Mouse (Mus musculus) T-helper 2 cell (primary cell): ENCODE data around the gene Pink1.

Source experiments
- in situ Hi-C: fragments of 300-600 bp; cut with MboI, MseI; formaldehyde crosslinking; loops from one replicate; pipeline ENCODE4 v1.15.1; 2025; ENCODE audit warnings: high pct_unique_total_duplicates

The Pink1 gene

DNA sequence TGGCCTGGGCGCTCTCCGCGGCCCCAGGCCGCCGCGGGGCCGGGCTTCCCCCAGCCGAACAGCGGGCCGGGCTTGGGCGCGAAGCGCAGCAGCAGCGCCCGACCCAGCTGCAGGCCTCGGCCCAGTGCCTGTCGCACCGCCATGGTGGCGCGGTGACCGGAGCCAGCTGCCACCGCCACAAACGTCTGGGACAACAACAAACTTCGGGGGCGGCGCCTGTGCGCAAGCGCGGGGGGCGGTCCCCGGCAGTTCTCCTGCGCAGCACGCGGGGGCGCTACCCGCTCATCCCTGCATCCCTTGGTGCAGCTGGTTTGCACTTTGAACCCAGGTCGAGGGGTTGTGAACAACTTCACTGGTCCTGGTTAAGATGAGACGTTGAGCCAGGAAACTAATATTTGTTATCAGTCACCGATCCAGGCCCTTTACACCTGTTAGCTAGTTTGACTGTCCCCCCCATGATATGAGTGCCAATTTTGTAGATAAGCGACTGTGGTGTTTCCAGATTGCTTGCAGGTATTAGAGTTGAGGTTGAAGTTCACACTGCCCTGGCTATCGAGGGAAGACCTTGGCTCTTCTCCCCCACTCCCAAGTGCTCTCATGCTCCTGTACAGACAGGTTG is at the start of gene Pink1:
Pink1 (minus strand) TSS at position 231 of the 619 bp plus-strand sequence.
- in situ Hi-C loops: no loop called here

DNA sequence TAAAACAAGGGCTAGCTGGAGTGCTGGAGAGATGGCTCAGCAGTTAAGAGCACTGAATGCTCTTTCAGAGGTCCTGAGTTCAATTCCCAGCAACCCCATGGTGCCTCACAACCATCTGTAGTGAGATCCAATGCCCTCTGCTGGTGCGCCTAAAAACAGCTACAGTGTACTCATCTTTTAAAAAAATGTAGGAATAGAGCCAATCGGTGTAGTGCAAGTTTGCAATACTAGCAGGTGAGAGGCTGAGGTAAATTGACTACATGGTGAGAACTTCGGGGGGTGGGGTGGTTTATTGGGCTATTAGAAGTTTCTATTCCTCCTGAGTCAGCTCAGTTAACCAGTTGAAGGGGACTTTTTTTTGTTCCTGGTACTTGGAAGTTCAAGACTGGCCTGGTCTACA is 49.0 kb upstream of the Pink1 start:
- in situ Hi-C loops: no loop called here

DNA sequence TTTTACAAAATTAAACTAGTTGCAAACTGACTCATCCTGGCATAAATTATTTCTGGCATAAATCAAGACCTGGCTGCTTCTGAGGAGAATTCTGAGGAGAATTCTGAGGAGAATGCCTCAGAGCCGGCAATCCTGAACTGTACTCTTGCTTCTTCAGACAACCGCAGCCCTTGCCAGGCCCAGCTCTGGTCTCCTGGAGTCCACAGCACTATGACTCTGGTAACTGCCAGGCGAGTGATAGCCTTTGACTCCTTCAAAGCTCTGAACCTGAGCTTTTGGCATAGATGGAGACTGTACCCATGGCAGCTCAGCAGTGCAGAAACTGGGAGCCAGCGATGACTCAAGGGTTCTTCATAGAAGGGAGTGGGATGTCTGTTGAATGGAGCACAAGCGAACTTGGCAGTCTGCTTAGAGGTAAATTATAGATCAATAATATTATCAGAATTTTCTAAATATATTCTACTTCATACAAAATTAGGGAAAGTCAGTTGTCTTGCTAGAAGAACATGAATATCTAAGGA is 44.9 kb upstream of the Pink1 start:
- in situ Hi-C loops: loop anchor here (5.0 kb wide), 1 partner anchor 51 kb away; no protein-coding TSS in a partner anchor

DNA sequence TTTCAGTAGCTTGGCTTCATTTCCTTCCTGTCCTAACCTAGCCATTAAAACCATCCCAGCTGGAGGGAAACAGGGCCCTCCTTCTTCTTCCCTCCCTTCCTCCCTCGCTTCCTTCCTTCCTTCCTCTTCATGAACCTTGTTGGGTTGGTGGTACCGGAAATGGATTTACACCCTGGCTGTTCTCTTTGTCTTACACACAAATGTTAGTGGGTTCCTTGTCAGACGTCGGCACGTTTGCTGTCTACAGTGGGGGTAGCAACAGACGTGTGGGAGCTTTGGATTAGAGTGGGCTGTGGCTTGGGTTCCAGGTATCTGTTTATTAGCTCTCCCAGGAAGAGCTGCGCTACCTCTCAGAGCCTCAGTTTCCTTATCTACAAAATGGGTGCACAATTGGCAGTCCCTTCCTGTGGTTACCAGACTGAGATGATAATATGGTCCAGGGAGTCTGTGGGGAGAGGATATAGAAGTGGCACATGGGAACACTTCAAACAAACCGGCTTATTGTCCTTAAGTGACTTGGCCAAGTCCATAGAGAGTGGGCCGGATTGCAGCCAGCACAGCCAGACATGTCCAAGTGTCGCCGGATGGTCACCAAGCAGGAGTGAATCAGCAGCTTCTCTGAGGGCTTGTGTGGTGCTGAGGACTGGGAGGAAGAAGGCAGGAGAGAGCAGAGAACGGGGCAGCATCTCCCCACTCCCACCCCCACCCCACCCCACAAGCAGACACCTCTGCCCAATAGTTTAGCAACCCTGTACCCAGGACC is 42.6 kb upstream of the Pink1 start:
- in situ Hi-C loops: no loop called here

DNA sequence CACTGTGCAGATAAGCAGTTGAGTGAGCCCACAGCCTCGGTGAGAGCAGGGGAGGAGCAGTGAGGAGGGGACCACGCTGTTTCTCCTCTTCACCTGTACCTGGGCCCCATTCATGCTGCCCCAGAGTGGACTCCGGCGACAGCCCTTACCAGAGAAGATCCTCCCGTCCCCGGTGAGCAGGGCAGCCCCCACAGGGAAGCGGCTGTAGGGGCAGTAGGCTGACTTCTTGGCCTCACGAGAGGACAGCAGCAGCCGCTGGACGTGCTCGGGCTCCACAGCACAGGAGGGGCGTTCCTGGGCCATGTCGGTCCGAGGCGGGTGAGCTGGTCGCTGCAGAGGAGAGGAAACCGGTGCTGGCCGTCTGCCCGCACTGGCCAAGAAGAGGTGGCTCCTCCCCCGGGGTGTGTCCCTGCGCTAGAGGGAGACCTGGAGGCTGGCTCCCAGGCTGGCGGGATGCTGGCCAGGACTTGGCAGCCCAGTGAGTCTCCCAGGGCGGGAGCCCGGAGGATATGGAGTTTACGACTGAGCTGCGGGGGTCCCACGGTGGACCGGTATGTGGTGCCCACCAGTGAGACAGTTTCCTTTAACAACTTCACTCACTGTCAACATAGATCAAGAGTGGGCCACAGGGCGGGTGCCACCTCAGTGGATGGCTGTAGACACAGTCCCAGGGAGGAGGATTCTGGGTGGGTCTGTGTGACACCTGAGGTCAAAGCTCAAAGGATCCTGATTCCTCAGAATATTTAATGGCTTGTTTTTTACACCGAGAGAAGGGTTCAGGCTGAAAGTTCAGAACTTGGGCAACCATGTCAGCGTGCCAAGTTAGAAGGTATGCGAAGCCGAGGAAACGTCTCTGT is 41.8 kb upstream of the Pink1 start, which contains the start of gene Cda:
Cda (minus strand) TSS at position 352 of the 857 bp plus-strand sequence.
- in situ Hi-C loops: no loop called here

DNA sequence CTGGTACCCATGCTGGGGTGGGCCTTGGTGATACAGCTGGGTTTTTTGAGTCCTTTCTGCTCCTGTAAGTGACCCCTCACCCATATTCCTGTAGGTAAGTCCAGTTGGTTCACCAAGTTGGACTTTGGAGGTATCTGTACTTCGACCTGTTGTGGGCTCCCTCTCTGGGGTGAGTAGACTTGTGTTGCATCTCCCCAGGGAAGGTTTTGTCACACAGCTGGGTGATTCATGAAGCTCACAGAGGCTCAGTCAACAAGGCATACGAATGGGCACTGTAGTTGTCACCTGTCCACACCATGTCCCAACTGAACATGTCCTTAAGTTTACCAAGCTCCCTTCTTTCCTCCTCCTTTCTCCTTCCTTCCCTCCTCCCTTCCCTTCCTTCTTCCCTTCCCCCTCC is 40.5 kb upstream of the Pink1 start:
- in situ Hi-C loops: no loop called here

DNA sequence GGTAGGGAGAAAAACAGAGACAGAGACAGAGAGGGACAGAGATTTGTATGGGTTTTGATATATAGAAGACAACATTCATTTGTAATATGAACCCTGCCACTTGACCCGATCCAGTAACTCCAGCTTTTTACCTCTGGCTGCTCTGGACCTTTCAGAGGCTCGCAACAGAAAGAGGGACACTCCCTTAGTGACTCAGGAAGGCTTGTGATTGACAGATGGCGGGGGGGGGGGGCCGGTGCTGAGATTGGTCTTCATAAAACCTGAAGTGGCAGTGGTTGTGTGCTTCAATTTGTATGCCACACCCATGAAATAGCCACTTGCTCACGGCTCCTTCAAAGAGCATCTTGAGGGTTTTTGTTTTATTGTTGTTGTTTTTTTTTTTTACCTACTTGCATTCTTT is 37.4 kb upstream of the Pink1 start:
- in situ Hi-C loops: no loop called here

DNA sequence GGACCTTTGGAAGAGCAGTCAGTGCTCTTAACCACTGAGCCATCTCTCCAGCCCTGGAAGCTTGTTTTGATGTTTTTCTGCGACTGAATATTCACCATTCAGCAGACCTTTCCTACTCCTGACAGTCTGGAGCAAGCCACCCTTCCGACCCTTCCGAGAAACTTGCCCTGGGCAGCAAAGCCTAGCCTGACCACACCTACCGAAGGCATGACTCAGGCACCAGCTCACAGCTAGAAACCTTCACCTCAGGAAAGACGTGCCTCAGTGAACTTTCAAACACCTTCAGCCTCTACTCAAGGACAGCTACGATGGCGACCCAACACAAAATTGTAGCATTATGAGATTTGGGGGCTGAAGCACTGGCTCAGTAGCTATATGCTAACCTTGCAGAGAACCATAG is 36.8 kb upstream of the Pink1 start:
- in situ Hi-C loops: no loop called here

DNA sequence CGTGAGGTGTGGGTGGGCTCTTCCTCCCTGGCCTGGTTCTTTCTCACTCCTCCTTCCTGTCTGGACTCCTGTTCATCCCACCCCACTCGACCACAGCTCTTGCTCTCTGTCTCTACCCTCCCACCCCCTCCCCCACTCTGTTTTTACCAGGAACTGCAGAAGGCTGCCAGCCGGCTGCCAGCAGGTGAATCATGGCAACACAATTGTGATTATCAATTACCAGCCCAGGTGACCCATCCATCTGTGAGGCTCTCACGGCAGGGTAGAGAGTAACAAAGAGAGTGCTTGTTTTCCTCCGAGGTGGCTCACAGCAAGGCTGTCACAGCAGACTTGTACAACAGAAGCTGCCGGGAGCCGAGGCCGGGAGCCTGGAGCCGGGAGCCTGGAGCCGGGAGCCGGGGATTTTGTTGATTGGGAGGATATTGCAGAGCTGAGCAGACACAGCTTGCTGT is 35.3 kb upstream of the Pink1 start:
- in situ Hi-C loops: no loop called here

DNA sequence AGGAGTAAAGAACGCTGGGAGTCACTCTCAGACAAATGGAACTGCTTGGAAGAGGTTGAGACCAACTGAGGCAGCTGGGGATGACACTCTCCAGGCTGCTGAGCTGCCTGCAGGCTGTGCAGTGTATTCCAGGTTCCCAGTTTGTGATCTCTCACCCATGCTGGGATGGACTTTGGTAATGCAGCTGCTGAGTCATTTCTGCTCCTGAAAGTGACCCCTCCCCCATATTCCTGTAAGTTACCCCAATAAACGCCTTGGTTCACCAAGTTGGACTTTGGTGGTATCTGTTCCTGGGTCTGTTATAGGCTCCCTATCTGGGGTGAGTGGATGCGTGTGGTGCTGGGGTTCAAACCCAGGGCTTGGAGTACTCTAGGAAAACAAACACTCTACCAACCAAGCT is 32.1 kb upstream of the Pink1 start:
- in situ Hi-C loops: no loop called here

DNA sequence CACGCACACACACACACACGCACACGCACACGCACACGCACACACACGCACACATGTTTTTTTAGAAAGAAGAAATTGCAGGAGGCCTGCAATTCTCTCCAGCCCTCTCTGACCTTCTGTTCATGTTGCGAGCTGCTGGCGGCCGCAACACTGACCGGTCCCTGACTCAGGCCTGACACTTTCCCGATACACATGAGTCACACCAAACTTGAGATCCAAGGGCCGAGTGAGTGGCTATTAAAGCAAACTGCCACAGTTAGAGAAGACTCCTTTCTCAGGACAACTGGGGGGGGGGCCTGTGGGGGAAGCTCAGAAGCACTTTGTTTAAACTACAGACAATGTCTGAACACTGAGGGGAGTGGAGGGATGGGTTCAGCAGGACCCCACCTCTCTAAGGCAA is 30.4 kb upstream of the Pink1 start:
- in situ Hi-C loops: no loop called here

DNA sequence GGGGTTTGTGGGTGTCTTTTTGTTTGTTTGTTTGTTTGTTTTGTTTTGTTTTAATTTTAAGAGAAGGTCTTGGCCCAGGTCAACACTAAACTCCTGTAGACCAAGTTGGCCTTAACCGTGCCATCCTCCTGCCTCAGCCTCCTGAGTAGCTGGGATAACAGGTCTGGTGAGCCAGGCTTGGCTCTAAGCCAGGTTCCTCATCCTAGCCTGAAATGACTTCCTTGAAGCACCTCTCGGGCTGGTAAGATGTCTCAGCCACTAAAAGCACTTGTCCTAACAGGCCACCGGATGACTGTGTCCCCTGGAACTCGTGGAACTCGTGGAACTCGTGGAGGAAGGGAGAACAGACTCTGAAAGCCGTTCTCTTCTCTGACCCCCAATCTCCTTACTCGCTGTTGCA is 30.0 kb upstream of the Pink1 start:
- in situ Hi-C loops: no loop called here

DNA sequence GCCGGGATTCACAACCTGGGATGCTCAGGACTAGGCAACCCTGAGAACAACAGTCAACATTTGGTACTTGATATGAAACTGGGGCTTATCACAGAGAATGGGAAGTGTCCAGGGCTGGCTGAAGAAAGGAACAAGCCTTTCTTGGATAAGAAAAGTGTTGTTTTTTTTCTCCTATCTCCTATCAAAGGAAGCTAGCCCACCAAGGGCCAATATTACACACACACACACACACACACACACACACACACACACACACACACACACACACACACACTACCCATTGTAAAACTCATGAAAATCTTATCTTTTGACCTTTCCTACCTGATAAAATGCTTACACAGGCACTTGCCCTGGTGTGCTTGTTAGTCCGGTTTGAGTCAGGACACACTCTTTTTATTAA is 29.4 kb upstream of the Pink1 start:
- in situ Hi-C loops: no loop called here

DNA sequence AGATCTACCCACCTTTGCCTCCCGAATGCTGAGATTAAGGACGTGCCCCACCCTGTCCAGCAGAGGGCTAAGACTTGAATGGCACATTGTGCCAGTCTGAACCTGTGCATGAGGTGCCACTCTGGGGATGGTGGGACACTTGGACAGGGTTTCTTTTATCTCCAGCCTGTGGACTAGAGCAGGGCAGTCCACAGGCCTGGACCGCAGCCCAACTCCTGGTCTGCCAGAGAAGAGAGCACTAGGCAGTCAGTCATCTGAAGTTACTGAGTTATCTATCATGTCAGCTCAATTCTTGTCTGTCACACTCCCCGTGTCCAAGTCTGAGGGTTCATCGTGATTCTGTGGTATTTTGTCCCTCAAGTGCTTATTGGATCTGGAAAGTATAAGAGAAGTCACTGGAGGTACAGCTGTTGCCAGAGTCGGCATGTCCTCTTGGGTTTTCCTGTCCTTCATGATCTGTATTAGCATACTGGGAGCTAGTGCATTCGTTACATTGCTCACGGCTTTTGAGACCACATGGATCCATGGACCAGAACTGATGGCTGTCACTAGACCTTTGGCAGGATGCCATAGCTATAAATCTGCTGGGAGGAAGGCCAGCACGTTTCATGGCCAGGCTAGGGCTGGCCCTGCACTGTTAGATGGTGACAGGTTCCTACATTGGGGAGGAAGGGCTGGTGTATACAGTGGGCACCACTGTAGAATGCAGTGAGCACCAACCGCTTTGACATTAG is 27.5 kb upstream of the Pink1 start:
- in situ Hi-C loops: no loop called here

DNA sequence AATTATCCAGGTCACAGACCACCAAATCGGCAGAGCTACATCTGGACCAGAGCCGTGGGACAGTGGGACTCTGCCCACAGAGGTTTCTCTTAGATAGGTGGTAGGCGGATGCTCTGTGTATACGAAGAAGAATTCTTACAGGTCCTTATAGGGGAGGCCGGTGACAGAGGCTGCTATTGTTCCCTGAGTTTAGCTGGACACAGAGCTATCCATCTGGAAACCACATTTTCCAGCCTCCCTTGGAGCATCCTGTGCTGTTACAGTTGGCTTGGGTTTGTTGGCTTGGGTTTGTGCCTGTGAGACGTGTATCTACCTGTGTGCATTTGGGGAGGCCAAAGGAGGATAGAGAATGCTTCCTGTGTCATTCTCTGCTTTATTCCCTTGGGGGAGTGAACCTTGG is 26.6 kb upstream of the Pink1 start:
- in situ Hi-C loops: no loop called here

DNA sequence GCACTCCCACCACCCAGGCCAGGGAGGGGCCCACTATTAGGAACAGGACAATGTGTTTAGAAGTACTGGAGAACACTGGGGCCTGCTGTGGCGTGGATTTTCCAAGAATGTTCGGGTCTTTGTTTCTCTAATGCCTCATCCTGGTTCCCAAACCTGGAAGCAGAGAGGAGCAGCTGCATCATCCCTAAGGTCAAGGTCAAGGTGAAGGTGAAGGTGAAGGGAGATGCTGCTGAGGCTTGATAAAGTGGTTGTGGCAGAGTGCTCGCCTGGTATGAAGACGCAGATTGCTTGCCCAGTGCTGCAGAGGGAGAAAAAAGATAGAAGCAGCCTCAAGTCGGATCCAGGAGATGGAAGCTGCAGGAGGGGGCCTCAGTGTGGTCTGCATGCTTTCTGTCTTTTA is 25.7 kb upstream of the Pink1 start:
- in situ Hi-C loops: no loop called here

DNA sequence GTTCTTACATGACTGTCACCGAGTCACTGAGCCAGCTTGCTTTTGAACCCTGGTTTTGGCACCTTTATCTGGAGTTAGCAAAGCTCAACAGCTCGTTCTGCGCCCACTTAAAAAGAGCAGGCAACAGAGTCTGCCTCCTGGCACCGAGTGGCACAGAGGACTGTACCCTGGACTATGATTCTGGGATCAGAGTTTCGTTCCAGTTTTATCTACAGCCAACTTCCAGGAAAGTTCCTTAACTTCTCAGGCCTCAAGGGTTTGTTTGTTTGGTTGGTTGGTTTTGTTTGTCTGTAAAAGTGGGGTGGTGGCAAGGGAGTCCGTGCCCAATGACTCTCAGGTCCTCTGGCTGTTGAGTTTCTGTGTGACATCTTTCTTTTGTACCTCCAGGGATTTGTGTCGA is 22.6 kb upstream of the Pink1 start:
- in situ Hi-C loops: no loop called here

DNA sequence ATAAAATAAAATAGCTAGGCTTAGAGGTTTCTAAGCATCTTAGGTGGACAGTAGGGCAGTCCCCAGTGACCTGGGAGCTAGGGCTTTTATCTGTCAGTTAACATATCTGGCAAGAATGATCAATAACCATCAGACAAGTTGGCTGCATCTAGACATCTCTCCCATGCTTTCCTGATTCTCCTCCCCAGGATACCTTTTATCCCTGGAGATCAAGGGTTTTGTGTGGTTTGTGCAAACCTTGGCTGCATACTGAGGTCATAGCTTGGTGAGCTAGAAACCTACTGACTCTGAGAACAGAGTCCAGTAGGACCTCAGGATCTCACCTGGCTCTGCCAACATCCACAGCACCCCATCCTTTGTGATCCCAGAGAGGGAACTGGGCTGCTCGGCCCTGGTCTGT is 21.2 kb upstream of the Pink1 start:
- in situ Hi-C loops: no loop called here

DNA sequence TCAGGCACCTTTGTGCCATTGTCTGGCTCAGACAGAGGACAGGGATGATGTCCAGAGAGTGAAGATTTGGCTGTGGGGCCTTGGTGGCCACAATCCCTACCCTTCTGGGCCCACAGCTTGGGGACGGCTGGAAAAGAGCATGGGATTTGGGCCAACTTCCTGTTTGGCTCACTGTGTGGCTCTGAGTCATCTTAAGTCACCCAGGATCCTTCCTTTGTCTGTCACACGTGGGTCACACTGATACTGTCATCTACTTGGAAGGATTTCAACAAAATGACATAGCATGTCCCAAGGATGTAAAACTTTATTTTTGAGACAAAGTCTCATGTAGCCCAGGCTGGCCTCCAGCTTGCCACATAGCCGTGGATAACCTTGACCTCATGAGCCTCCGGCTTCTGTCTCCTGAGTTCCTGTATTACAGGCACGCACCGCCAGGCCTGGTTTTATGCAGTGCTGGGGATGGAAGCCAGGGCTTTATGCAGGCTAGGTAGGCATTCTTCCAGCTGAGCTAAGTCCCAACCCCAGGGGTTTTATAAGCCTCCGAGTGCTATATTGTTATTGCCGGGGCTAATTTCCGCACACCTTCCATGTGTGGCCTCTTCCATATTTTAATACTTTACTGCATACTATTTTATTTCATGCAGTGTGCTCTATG is 18.9 kb upstream of the Pink1 start:
- in situ Hi-C loops: loop anchor here (5.0 kb wide), 1 partner anchor 37 kb away; no protein-coding TSS in a partner anchor

DNA sequence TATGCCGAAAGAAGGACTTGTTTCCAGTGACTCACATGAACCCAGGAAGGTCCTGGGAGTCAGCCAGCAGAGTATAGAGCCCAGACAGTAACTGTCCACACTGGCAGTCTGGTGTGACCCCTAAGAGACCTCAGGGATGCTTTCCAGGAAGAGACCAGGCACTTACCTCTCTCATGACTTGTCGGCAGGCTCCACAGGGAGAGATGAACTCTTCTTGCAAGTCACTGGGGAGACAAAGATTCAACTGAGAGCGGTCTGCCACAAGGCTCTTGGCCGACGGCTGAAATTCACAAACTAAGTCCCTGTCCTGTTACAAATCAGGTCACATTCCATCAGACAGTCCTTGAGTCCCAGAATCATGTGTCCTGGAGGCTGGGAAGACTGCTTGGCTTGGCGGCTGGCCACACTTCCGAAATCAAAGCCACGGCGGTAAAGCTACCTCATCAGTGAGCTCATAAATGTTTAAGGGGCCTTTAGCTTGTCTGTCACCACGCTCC is 17.3 kb upstream of the Pink1 start:
- in situ Hi-C loops: loop anchor here (5.0 kb wide), 1 partner anchor 39 kb away; no protein-coding TSS in a partner anchor

DNA sequence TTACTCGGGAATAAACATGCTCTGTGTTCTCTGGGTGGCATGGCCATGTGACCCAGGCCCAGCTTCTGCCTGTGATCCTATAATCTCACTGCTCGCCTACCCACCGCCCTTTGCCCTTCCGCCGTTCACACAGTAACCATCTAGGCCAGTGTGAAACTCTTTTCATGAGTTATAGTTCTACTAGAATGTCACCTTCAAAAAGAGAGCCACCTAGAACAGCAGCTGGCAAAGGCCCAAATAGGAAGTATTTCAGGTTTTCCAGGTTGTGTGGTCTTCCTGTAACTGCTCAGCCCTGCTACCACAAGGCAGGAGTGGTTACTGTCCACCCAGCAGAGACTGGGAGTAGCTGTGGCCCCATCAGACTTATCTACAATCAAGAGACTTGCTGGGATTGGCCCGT is 16.7 kb upstream of the Pink1 start:
- in situ Hi-C loops: loop anchor here (5.0 kb wide), 1 partner anchor 40 kb away; no protein-coding TSS in a partner anchor
